Mouse (Mus musculus): ENCODE results near the gene Spata17.

DNA sequence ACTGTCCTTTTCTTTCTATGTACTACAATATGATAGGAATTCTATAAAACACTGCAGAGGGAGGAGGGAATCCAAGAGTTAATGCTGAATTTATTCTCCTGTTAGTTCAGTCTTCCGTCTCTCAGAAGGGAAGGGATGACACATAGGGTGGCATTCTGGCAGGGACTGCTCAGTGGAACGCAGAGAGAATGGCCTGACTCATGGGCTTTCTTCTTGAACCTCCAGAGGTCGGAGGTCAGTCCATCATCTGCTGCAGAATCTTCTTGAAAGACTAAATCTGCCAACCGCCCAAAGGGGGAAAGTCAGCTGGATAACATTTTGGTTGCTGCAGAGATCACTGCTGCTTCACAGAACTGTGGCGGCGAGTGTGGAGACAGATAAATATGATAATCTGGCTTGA, 81.4 kb downstream of the Spata17 start:
- TF ChIP-seq POLR2A (IDR thresholded peaks at IDR 0.05; ENCODE audit: borderline replicate concordance, extremely low read depth, low read depth, low read length) (no peak), CTCF (IDR thresholded peaks at IDR 0.05; ENCODE audit: insufficient read depth, low read length) (no peak)

Data from lung, adult 2 months (tissue).